Mouse (Mus musculus) spleen, postnatal 14 days (tissue): ENCODE data around the gene Stau1.
"Not testable (repeated sequence)": the region's sequence is repeated elsewhere in the genome, so short reads cannot be mapped to it uniquely, and the experiment has no call there.

Source experiments
- DNase-seq, 2 experiments: peaks; one replicate each; pipeline ENCODE4 v3.0.0; 2021 to 2022; ENCODE audit warnings: low spot score in 2 of 2

Gene Stau1

GRCm38 (mm10) chr2:166995796-166996532 is at the start of gene Stau1:
Gene Stau1, minus strand, starts transcription at chr2:166996299.
- peak; percentile 88 to 92 for DNase-seq

GRCm38 (mm10) chr2:167043400-167044121 is 47.5 kb upstream of the Stau1 start:
- peak; percentile 39 to 43 for DNase-seq

- DNase-seq, result no peak
Observed at GRCm38 (mm10) chr2:167039386-167039785, 43.3 kb upstream of the Stau1 start.

- no peak for DNase-seq
Observed at GRCm38 (mm10) chr2:167038716-167039115, 42.6 kb upstream of the Stau1 start.

- no peak for DNase-seq
Observed at GRCm38 (mm10) chr2:167038297-167038696, 42.2 kb upstream of the Stau1 start.

GRCm38 (mm10) chr2:167037710-167038109 is 41.6 kb upstream of the Stau1 start:
- no peak for DNase-seq

GRCm38 (mm10) chr2:167030507-167030906 is 34.4 kb upstream of the Stau1 start:
- no peak for DNase-seq

- DNase-seq, result no peak
Observed at GRCm38 (mm10) chr2:167028553-167028952, 32.5 kb upstream of the Stau1 start.

GRCm38 (mm10) chr2:167019396-167019795 is 23.3 kb upstream of the Stau1 start:
- DNase-seq, result no peak

- no peak for DNase-seq
Observed at GRCm38 (mm10) chr2:167015382-167015718, 19.3 kb upstream of the Stau1 start.

GRCm38 (mm10) chr2:167014702-167015381 is 18.7 kb upstream of the Stau1 start, which contains the start of gene Ddx27:
Gene Ddx27, plus strand, starts transcription at chr2:167015193.
- peak; percentile 85 to 91 for DNase-seq

- no peak for DNase-seq
Observed at GRCm38 (mm10) chr2:167010546-167010945, 14.4 kb upstream of the Stau1 start.

GRCm38 (mm10) chr2:167009483-167009882 is 13.4 kb upstream of the Stau1 start:
- DNase-seq, result no peak

GRCm38 (mm10) chr2:167007565-167007964 is 11.5 kb upstream of the Stau1 start:
- DNase-seq, result not testable (repeated sequence)

- no peak for DNase-seq
Observed at GRCm38 (mm10) chr2:167007001-167007491, 10.9 kb upstream of the Stau1 start.

GRCm38 (mm10) chr2:167006355-167006754 is 10.3 kb upstream of the Stau1 start:
- no peak for DNase-seq

GRCm38 (mm10) chr2:167004099-167004854 is 8.2 kb upstream of the Stau1 start:
- peak in 1 of 2 experiments; percentile 58 for DNase-seq

- no peak for DNase-seq
Observed at GRCm38 (mm10) chr2:167001486-167001885, 5.4 kb upstream of the Stau1 start.

- no peak for DNase-seq
Observed at GRCm38 (mm10) chr2:166996533-166996894, 415 bp upstream of the Stau1 start.

GRCm38 (mm10) chr2:166995021-166995795 is 891 bp downstream of the Stau1 start:
- DNase-seq, result peak; percentile 13 to 21

GRCm38 (mm10) chr2:166991945-166992344 is 4.2 kb downstream of the Stau1 start:
- DNase-seq, result no peak
